Mouse (Mus musculus) yolk sac, embryonic 10.5 days (tissue): ENCODE data around the gene Hcrt.

ENCODE experiments used
- DNase-seq: peaks from one replicate; pipeline ENCODE4 v3.0.0-alpha.2; 2017; ENCODE audit warnings: low spot score

The Hcrt gene

DNA sequence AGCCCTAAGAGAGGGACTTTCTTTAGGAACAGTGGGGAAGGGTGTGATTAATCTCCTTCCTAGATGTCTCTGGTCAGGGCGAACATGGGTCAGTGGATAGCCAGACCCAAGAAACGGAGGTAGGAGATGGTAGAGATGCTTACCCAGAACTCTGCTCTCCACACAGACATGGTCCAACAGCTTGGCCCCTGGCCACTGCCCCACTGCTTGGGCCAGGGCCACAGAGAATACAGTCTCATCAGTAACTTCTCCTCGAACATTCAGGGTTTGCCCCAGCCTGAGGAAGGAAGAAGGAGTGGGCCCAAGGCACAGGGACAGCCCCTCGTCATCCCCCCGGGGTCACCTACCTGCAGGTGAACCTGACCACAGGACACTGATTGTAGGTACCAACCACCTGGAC, 5.1 kb upstream of the Hcrt start:
- DNase-seq: no peak

DNA sequence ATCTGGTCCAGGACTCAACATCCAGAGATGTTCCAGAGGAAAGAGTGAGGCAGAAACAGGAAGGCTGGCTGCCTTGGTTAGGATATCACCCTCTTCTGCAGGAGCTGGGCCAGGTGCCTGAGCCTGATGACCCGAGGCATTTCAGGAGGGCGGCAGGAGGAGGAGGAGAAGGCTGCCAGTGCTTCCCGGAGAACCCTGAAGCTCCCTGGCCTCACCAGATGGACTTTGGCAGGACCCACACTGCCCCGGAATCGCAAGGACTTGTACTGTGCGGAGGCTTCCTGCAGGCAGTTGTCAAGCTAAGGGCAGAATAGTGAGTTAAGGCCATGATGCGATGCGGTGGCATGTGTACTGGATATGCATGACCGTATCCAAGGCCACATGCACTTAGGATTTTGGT, 4.0 kb upstream of the Hcrt start:
- DNase-seq: no peak

GRCm38 (mm10) chr11:100761547-100762045, 1.1 kb downstream of the Hcrt start:
- peak; percentile 72 for DNase-seq

GRCm38 (mm10) chr11:100759611-100760233, 3.0 kb downstream of the Hcrt start, which contains the start of gene Kcnh4:
Gene Kcnh4, minus strand, starts transcription at chr11:100759942.
- DNase-seq: no peak

DNA sequence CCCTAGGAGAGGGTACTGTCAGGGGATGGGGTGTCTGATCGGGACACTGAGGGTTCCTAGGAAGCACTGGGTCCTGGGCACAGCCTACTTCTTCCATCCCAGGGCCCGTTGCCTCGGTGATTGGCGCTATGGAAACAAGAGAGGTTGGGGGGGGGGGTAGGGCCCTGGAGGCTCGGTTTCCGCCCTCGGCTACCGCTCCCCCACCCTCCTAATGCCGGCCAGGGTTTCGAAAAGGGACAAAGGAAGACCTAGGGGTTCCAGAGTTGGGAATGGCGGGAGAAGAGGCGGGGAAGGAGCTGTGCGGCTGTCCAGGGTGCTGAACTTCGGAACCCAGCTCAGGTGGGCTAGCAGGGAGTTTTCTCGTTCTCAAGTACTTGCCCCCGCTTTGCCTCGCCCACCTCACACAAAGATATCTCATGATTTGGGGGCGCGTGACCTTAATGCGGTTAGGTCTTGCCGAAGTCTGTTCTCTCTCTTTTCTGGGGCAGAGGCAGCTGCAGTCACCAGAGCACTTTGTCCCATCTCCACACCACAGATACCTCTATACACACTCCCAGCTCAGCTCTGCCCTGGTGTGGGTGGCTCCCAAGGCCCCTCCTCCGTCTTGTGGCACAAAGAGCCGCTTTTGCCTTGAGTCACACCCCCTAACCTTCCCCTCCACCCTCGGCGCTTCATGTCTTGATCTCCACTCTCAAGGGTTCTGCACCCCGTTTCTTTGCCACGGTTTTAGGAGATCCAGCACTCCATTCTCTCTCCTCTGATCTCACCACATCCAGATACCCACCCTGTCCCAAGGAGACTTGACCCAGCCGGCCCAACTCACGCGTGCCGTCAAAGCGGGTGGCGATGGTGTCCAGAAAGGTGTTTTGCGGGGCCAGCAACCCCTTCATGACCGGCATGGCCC, 3.8 kb downstream of the Hcrt start:
- peak; percentile 61 for DNase-seq

DNA sequence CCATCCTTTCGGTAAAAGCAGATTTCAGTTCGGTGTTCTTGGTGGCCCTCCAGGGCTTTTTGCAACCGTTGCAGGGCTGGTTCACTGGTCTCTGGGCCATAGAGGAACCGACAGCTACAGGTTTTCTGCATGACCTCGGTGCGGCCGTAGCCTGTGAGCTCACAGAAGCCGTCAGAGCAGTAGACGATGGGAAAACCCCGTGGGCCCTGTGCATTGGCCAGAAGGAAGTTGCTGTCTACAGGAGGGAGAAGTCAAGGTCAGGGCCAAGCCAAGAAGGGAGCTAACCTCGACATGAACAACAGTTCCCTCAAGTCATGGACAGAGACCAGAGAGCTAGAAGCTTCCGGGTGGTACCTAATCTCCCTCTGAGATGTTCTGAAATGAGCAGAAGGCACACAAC, 5.2 kb downstream of the Hcrt start:
- DNase-seq: no peak

- DNase-seq: no peak
Measured at GRCm38 (mm10) chr11:100756476-100756875, 6.3 kb downstream of the Hcrt start.

- DNase-seq: no peak
Measured at GRCm38 (mm10) chr11:100754693-100755057, 8.1 kb downstream of the Hcrt start.

GRCm38 (mm10) chr11:100754021-100754692, 8.6 kb downstream of the Hcrt start:
- DNase-seq: no peak

GRCm38 (mm10) chr11:100752294-100752693, 10.4 kb downstream of the Hcrt start:
- no peak for DNase-seq

- DNase-seq: no peak
Measured at GRCm38 (mm10) chr11:100750127-100750526, 12.6 kb downstream of the Hcrt start.

DNA sequence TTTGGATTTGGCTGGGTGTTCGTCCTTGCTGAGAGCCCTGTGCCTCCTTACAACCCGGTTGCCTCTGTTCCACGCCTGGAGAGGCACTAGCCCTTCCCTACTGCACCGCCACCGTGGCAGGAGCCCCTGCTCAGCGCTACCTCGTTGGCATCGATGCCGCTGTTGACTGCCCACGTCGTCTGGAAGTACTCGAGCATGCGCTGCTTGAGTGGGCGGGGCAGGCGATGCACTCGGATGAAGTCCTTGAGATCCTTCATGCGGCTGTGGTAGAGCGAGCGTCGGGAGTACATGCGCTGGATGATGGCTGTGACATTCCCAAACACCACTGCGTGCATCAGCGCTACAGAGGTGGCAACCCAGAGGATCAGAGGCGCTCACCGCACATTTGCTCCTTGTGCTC, 13.3 kb downstream of the Hcrt start:
- no peak for DNase-seq

DNA sequence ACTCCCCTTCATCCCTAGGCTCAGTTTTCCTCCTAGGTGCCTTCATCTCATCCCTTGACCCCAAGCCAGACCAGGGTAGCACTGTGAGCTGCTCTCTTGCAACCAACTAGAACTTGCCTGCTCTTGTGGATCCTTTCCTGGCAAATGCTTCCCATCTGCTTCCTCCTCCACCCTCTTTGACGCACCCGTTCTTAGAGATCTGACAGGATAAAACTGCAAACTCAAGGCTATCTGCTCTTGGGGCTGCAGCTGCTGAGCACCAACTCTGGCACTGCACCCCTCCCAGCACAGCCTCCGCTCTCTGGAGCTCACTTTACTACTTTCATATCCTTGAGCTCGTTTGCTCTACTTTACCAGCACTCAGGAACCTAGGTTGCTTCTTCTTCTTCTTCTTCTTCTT, 14.1 kb downstream of the Hcrt start:
- no peak for DNase-seq

DNA sequence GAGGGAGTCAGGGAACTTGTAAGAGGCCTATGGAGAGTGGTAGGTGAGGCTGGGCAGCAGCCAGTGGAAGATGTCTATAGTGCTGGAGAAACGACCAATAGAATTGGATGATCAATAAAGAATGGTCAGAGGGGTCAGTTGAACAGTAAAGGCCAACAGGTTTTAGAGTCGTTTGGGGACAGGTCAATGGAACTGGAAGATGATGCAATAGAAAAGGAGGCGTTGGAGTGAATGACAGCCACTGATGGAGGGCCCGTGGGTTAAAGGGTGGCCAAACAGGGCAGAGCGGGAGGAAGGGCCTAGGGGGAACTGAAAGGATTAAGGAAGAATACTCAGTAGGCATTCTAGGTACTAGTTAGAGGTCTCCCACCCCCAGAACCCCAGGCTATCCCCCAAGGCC, 15.6 kb downstream of the Hcrt start:
- DNase-seq: no peak

DNA sequence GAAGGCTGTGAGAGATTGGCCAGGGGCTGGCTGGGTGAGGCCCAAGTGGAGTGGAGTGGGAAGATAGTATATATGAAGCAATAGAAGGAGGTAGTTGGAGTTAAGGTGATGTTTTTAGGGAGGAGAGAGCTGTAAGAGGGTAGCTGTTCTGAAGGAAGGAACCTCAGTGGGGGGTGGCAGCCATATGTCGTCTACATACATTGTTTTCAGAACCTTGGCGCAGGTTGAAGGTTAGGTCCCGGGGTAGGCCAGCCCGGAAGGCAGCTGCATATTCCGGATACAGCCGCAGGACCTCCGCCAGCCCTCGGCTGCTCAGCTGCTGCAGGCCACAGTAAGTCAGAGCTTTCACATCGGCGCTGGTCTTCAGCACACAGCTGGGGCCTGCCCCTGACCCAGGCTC, 16.2 kb downstream of the Hcrt start:
- no peak for DNase-seq

- no peak for DNase-seq
Measured at GRCm38 (mm10) chr11:100745085-100745484, 17.6 kb downstream of the Hcrt start.

GRCm38 (mm10) chr11:100741348-100741747, 21.4 kb downstream of the Hcrt start:
- DNase-seq: no peak

GRCm38 (mm10) chr11:100738749-100739148, 24.0 kb downstream of the Hcrt start:
- no peak for DNase-seq

- peak; percentile 100 for DNase-seq
Measured at GRCm38 (mm10) chr11:100738066-100738604, 24.6 kb downstream of the Hcrt start, which contains the start of gene Rab5c. Gene Rab5c, minus strand, starts transcription at chr11:100738215.

- peak; percentile 83 for DNase-seq
Measured at GRCm38 (mm10) chr11:100737105-100737733, 25.5 kb downstream of the Hcrt start.

GRCm38 (mm10) chr11:100736746-100737080, 26.0 kb downstream of the Hcrt start:
- DNase-seq: peak; percentile 57
